Mouse (Mus musculus) monocyte, adult 5-6 weeks (primary cell): ENCODE measurements around the gene Klhl4. TPM values are rescaled to one million over a fixed set of nuclear protein-coding genes. Genes with fewer than 3 reads are reported as not detected.

Source experiments
- ATAC-seq: fragments of 153-309, 156-312 bp; replicated peaks from 2 replicates; pipeline ENCODE4 v1.8.0; 2017; ENCODE audit warnings: mild to moderate bottlenecking; ENCODE audit not compliant: low TSS enrichment, insufficient number of reproducible peaks, severe bottlenecking, poor library complexity, low FRiP score
- total RNA-seq: library from RNA; stranded (forward); fragments of 200-1000, 200-491, 200-594 nt; gene quantifications from 3 replicates; pipeline ENCODE4 v1.2.3, GENCODE M21; 2017

The Klhl4 gene
- total RNA-seq, result 7.2 to 13.9 TPM (median 8.3 TPM) in 3 replicates

DNA sequence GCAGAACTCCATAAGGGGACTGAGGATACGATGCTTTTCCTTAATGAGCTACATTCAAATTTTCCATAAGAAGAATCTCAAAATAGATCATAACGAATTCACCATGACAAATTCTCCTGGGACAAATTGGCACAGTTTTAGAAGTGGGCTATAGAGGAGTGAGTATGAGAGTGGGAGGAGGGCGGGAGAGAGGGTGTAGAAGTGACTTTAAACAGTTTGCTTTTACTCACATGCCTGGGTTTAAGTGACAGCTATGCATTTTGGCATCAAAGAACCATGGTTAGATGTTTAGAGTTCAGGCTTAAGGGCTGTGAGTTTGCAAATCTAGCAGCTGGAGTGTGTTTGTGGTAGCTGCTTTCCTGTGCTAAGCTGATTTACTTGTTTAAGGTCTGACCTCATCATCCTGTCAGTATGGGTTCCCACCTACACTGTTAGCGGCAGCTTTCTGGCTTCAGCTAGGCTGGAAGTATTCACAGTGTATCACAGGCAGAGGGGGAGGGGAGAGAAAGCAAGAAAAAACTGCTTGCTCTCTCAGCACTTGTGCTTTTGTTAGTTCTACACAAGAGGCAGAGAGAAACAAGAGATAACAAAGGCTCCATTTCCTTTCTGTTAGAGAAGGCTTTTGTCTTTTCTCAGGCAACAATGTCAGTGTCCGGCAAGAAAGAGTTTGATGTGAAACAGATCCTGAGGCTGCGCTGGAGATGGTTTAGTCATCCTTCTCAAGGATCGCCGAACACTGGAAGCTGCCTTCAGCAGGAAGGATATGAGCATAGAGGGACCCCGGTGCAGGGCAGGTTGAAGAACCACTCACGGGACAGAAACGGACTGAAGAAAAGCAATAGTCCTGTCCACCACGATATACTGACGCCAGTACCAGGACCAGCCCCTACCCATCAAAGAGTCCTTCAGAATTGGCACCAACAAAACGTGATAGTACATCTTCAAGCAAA, at the start of gene Klhl4:
TSS of gene Klhl4 (plus strand) at position 552 of the 950 bp plus-strand sequence.
- ATAC-seq, result peak; percentile 66

DNA sequence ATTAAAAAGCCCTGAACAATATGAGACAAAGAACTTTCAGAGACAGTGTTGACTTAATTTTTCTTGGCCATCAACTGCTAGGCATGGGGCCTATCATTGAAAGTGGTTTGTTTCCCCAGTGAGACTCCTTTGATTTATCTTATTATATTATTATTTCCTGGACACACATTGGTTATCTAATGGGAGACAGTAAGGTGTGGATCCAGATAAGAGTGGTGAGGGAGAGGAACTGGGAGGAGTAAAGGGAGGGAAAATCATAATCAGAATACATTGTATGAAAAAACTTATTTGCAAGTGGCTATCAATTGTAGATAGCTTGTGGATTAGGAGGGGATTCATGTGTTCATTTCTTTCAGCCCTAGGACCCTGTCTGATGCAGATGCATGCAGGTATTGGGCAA, 10.0 kb downstream of the Klhl4 start:
- ATAC-seq, result no peak

DNA sequence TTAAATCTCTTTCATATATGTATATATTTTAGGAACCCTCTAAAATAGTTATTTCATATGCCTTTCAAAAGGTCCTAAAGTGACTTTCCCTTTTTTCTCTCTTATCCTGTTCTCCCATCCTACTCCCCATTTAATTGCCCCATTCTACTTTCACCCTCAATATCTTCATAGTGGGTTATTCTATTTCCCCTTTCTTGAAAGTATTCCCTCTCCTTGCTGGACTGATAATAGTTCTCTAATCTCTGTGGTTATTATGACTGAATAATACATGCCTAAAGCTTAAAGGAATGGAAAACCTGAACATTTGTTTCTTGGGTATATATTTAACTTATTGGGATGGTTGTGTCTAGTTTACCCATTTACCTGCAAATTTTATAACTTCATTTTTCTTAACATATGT, 12.6 kb downstream of the Klhl4 start:
- ATAC-seq, result no peak

- no peak for ATAC-seq
Measured at GRCm38 (mm10) chrX:114558141-114558540, 84.0 kb downstream of the Klhl4 start.

DNA sequence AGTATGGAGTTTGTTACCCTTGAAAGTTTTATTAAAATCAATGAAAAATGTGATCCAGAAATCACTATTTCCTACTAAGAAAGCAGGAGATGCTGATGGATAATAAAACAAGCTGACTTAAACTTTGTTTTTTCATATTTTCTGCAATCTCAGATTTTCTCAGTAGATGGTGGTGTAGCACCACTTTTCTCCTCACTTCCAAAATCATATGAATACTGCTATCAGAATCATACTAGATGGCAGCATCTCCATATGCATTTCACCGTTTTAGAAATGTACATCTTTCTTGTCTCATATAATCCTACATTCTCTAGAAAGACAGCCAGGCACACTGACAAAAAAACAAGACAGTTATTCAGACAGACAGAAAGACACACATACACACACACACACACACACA, 108.2 kb downstream of the Klhl4 start:
- no peak for ATAC-seq
